Mouse (Mus musculus): ENCODE results near the gene Ssh2. TPM values are rescaled to one million over a fixed set of nuclear protein-coding genes. Genes with fewer than 3 reads are reported as not detected.

Ssh2 gene
- polyA plus RNA-seq, 1 experiment from 2014 or later = 26.6 TPM

GRCm38 (mm10) chr11:77461856-77462255 is 245.8 kb downstream of the Ssh2 start:
- H3K9ac ChIP-seq (replicated peaks; ENCODE audit: low read length) = peak overlapping the region; percentile 50
- ATAC-seq (ENCODE audit: low FRiP score, low TSS enrichment) (no peak), DNase-seq (no peak)
- peaks cover 5% of the 10 kb centered on the region; the same call in 1 of the 2 replicates for H3K36me3 ChIP-seq (ENCODE audit: control insufficient read depth, insufficient read depth, low read length)
- H3K9me3 ChIP-seq (ENCODE audit: control insufficient read depth, low read length) = no peaks in the 10 kb centered on the region
- H3K4me1 ChIP-seq (ENCODE audit: control insufficient read depth, insufficient read depth, low read length) = peaks cover 5% of the 10 kb centered on the region
- no peak overlapping the region for H3K27ac ChIP-seq (replicated peaks; ENCODE audit: low read depth, low read length)
- WGBS = 3% methylated on average over 6 of the region's 6 CpGs
- H3K4me2 ChIP-seq (ENCODE audit: low read length) = peak overlapping the region; percentile 99
- peak overlapping the region; percentile 50 for H3K4me3 ChIP-seq (replicated peaks; ENCODE audit: low read depth, low read length)
- H3K27me3 ChIP-seq (ENCODE audit: control insufficient read depth, insufficient read depth, low read length) = peaks cover 46% of the 10 kb centered on the region; the same call in 1 of the 2 replicates

DNA sequence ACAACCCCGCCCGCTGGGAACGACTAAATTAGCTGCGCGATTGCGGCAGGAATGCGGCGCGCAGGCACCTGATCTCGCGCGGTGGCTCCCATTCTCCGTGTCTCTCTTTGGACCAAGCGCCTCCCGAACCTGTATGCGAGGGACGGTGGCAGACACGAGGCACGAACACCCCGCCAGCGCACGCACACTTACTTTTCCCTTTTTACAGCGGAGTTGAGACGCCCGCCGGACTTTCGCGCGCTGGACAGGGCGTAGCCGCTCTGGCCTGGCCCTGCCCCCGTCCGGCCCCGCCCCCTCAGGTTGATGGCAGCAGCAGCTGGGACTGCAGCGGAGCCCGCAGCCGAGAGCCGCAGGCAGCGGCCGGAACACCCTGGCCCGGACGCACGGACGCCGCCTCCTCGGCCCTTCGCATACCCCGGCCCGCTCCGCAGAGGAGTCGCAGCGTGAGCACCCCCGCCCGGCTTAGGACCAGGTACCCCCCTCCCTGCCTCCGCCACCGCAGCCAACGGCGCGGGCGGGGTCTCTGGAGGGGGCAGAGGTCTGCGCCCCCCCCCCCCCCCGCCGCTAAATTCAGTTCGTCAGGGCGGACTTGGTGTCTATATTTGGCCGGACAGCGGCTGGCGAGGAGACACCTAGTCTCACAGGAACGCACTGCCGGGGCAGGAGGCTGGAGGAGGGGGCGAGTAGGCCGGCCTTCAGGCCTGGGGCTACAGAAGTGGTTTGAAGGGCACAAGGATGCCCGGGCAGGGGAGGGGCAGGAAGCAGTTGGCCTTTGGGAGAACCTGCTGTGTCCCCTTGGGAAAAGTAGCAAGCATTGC is 246.4 kb downstream of the Ssh2 start, which contains the start of gene Coro6:
Gene Coro6, plus strand, starts transcription at position 129 of the 818 bp plus-strand sequence.
- Histone ChIP-seq H3K36me3 (ENCODE audit: control insufficient read depth, insufficient read depth, low read length) (peaks cover 4% of the 10 kb centered on the region; the same call in 1 of the 2 replicates), H3K4me3 (replicated peaks; ENCODE audit: low read depth, low read length) (peak within 1 kb of the TSS; percentile 50), H3K4me2 (ENCODE audit: low read length) (peak within 1 kb of the TSS; percentile 99), H3K9me3 (ENCODE audit: control insufficient read depth, low read length) (no peaks in the 10 kb centered on the region), H3K4me1 (ENCODE audit: control insufficient read depth, insufficient read depth, low read length) (peaks cover 5% of the 10 kb centered on the region), H3K27ac (replicated peaks; ENCODE audit: low read depth, low read length) (no peak within 1 kb of the TSS), H3K9ac (replicated peaks; ENCODE audit: low read length) (peak within 1 kb of the TSS; percentile 50), H3K27me3 (ENCODE audit: control insufficient read depth, insufficient read depth, low read length) (peaks cover 52% of the 10 kb centered on the region; the same call in 1 of the 2 replicates)
- WGBS = under 1% methylated on average over 73 of the region's 73 CpGs
- peak; percentile 60 for DNase-seq
- peak; percentile 58 for ATAC-seq (ENCODE audit: low FRiP score, low TSS enrichment)

DNA sequence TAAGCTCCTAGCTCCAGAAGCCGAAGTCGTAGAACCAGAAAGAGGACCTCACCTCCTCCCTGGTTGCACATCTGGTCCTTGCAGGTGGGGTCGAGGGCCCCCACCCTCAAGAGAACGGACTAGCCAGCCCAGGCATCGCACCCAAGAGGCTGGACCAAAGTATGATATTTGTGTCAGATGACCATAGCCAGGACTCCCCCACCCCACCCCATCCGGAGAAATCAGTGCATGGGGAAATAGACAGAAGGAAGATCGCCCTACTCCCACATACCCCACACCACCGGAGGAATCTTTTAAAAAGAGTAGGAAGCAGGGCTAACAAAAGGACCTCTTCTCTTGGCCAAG is 247.0 kb downstream of the Ssh2 start:
- Histone ChIP-seq H3K27ac (replicated peaks; ENCODE audit: low read depth, low read length) (no peak overlapping the region), H3K36me3 (ENCODE audit: control insufficient read depth, insufficient read depth, low read length) (no peaks in the 10 kb centered on the region), H3K27me3 (ENCODE audit: control insufficient read depth, insufficient read depth, low read length) (peaks cover 58% of the 10 kb centered on the region; the same call in 1 of the 2 replicates), H3K4me2 (ENCODE audit: low read length) (peak overlapping the region; percentile 99), H3K4me3 (replicated peaks; ENCODE audit: low read depth, low read length) (no peak overlapping the region), H3K9ac (replicated peaks; ENCODE audit: low read length) (no peak overlapping the region), H3K4me1 (ENCODE audit: control insufficient read depth, insufficient read depth, low read length) (peaks cover 5% of the 10 kb centered on the region), H3K9me3 (ENCODE audit: control insufficient read depth, low read length) (no peaks in the 10 kb centered on the region)
- WGBS = 49% methylated on average over 8 of the region's 8 CpGs
- no peak for DNase-seq
- ATAC-seq (ENCODE audit: low FRiP score, low TSS enrichment) = no peak

DNA sequence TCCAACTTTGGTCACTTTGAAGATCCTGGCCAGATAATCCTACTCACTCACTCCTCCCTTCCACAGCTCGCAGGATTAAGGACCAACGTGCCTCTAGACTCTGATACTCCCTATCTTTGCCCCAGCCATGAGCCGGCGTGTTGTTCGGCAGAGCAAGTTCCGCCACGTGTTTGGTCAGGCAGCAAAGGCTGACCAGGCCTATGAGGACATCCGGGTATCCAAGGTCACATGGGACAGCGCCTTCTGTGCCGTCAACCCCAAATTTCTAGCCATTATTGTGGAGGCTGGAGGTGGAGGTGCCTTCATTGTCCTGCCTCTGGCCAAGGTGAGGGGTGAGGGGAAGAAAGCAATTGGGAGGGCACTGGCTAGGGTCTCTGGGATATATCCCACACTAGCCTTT is 247.7 kb downstream of the Ssh2 start:
- 67% methylated on average over 10 of the region's 10 CpGs for WGBS
- Histone ChIP-seq H3K27me3 (ENCODE audit: control insufficient read depth, insufficient read depth, low read length) (peaks cover 62% of the 10 kb centered on the region; the same call in 1 of the 2 replicates), H3K4me1 (ENCODE audit: control insufficient read depth, insufficient read depth, low read length) (peaks cover 5% of the 10 kb centered on the region), H3K36me3 (ENCODE audit: control insufficient read depth, insufficient read depth, low read length) (no peaks in the 10 kb centered on the region), H3K4me2 (ENCODE audit: low read length) (no peak overlapping the region), H3K9me3 (ENCODE audit: control insufficient read depth, low read length) (no peaks in the 10 kb centered on the region), H3K27ac (replicated peaks; ENCODE audit: low read depth, low read length) (no peak overlapping the region), H3K9ac (replicated peaks; ENCODE audit: low read length) (no peak overlapping the region), H3K4me3 (replicated peaks; ENCODE audit: low read depth, low read length) (no peak overlapping the region)
- ATAC-seq (ENCODE audit: low FRiP score, low TSS enrichment) (no peak), DNase-seq (no peak)

GRCm38 (mm10) chr11:77464684-77465083 is 248.6 kb downstream of the Ssh2 start:
- H3K4me1 ChIP-seq (ENCODE audit: control insufficient read depth, insufficient read depth, low read length) = peaks cover 5% of the 10 kb centered on the region
- 44% methylated on average over 4 of the region's 4 CpGs for WGBS
- no peaks in the 10 kb centered on the region for H3K36me3 ChIP-seq (ENCODE audit: control insufficient read depth, insufficient read depth, low read length)
- no peaks in the 10 kb centered on the region for H3K9me3 ChIP-seq (ENCODE audit: control insufficient read depth, low read length)
- DNase-seq = no peak
- no peak for ATAC-seq (ENCODE audit: low FRiP score, low TSS enrichment)
- peaks cover 62% of the 10 kb centered on the region; the same call in 1 of the 2 replicates for H3K27me3 ChIP-seq (ENCODE audit: control insufficient read depth, insufficient read depth, low read length)
- H3K4me2 ChIP-seq (ENCODE audit: low read length) = no peak overlapping the region
- no peak overlapping the region for H3K9ac ChIP-seq (replicated peaks; ENCODE audit: low read length)
- H3K27ac ChIP-seq (replicated peaks; ENCODE audit: low read depth, low read length) = no peak overlapping the region
- no peak overlapping the region for H3K4me3 ChIP-seq (replicated peaks; ENCODE audit: low read depth, low read length)

- H3K27me3 ChIP-seq (ENCODE audit: control insufficient read depth, insufficient read depth, low read length) = peaks cover 62% of the 10 kb centered on the region; the same call in 1 of the 2 replicates
- 50% methylated on average over 3 of the region's 3 CpGs for WGBS
- no peak overlapping the region for H3K4me3 ChIP-seq (replicated peaks; ENCODE audit: low read depth, low read length)
These were observed 249.0 kb downstream of the Ssh2 start for GRCm38 (mm10) chr11:77465111-77465510.

GRCm38 (mm10) chr11:77466544-77466943 is 250.5 kb downstream of the Ssh2 start:
- no peaks in the 10 kb centered on the region for H3K9me3 ChIP-seq (ENCODE audit: control insufficient read depth, low read length)
- 41% methylated on average over 9 of the region's 9 CpGs for WGBS
- DNase-seq (no peak), ATAC-seq (ENCODE audit: low FRiP score, low TSS enrichment) (no peak)
- no peak overlapping the region for H3K4me2 ChIP-seq (ENCODE audit: low read length)
- peaks cover 49% of the 10 kb centered on the region; the same call in 1 of the 2 replicates for H3K27me3 ChIP-seq (ENCODE audit: control insufficient read depth, insufficient read depth, low read length)
- peaks cover 5% of the 10 kb centered on the region for H3K4me1 ChIP-seq (ENCODE audit: control insufficient read depth, insufficient read depth, low read length)
- no peak overlapping the region for H3K9ac ChIP-seq (replicated peaks; ENCODE audit: low read length)
- H3K4me3 ChIP-seq (replicated peaks; ENCODE audit: low read depth, low read length) = no peak overlapping the region
- peaks cover 12% of the 10 kb centered on the region for H3K36me3 ChIP-seq (ENCODE audit: control insufficient read depth, insufficient read depth, low read length)
- no peak overlapping the region for H3K27ac ChIP-seq (replicated peaks; ENCODE audit: low read depth, low read length)

More at GRCm38 (mm10) chr11:77465111-77465510, 249.0 kb downstream of the Ssh2 start:
- no peak overlapping the region for H3K27ac ChIP-seq (replicated peaks; ENCODE audit: low read depth, low read length)
- no peaks in the 10 kb centered on the region for H3K9me3 ChIP-seq (ENCODE audit: control insufficient read depth, low read length)
- H3K36me3 ChIP-seq (ENCODE audit: control insufficient read depth, insufficient read depth, low read length) = no peaks in the 10 kb centered on the region
- no peak overlapping the region for H3K4me2 ChIP-seq (ENCODE audit: low read length)
- ATAC-seq (ENCODE audit: low FRiP score, low TSS enrichment) (no peak), DNase-seq (no peak)
- H3K9ac ChIP-seq (replicated peaks; ENCODE audit: low read length) = no peak overlapping the region
- peaks cover 5% of the 10 kb centered on the region for H3K4me1 ChIP-seq (ENCODE audit: control insufficient read depth, insufficient read depth, low read length)

GRCm38 (mm10) chr11:77467157-77467556 is 251.1 kb downstream of the Ssh2 start:
- H3K4me3 ChIP-seq (replicated peaks; ENCODE audit: low read depth, low read length) = no peak overlapping the region
- H3K27me3 ChIP-seq (ENCODE audit: control insufficient read depth, insufficient read depth, low read length) = peaks cover 44% of the 10 kb centered on the region; the same call in 1 of the 2 replicates
- H3K4me1 ChIP-seq (ENCODE audit: control insufficient read depth, insufficient read depth, low read length) = peaks cover 5% of the 10 kb centered on the region
- H3K9ac ChIP-seq (replicated peaks; ENCODE audit: low read length) = no peak overlapping the region
- peak; percentile 42 for DNase-seq
- H3K4me2 ChIP-seq (ENCODE audit: low read length) = no peak overlapping the region
- ATAC-seq (ENCODE audit: low FRiP score, low TSS enrichment) = no peak
- peaks cover 18% of the 10 kb centered on the region for H3K36me3 ChIP-seq (ENCODE audit: control insufficient read depth, insufficient read depth, low read length)
- H3K9me3 ChIP-seq (ENCODE audit: control insufficient read depth, low read length) = no peaks in the 10 kb centered on the region
- H3K27ac ChIP-seq (replicated peaks; ENCODE audit: low read depth, low read length) = no peak overlapping the region
- 4% methylated on average over 25 of the region's 25 CpGs for WGBS
